Mouse (Mus musculus): ENCODE results near the gene Ap5b1.

DNA sequence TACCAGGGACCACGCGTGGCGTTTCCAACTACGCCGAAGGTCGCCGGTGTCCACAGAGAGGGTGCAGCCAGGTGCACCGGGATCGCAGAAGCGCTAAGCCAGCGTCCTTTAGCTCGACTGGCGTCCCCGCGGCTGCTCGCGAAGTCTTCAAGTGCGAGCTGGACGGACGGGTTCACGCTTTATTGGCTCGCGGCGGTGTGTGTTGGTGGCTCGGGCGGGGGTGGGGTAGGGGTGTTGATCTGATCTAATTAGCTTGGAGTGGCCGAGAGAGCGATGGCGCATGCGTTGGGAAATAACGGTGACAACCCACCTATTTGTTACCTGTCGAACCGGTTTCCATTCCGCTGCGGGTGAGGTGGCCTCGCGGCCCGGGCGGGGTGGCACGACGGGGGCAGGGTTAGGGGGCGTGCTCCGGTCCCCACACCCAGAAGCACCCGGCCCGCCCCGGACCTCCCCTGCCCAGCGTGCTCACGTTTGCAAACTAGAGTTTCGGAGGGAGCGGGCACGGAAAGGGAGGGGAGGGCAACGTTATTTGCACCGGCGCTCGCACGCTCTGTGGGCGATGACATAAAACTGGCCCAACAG lies 7.3 kb upstream of the Ap5b1 start, which contains the start of gene Ovol1:
- TF ChIP-seq CTCF (IDR thresholded peaks at IDR 0.05; ENCODE audit: borderline replicate concordance, insufficient read depth, low read length), result no peak
- no peak for TF ChIP-seq POLR2A (IDR thresholded peaks at IDR 0.05; ENCODE audit: low read depth, low read length)
